Mouse (Mus musculus) embryonic facial prominence, embryonic 15.5 days (tissue): ENCODE measurements around the gene Sdhd. TPM values are rescaled to one million over a fixed set of nuclear protein-coding genes. Genes with fewer than 3 reads are reported as not detected.
"Not testable (repeated sequence)": the region's sequence is repeated elsewhere in the genome, so short reads cannot be mapped to it uniquely, and the experiment has no call there.

ENCODE experiments used
- ATAC-seq: fragments of 200-750 bp; cut with Nextera tagmentation; 2 replicates; pipeline ENCODE4 v1.8.0; 2017; ENCODE audit warnings: low read depth, moderate TSS enrichment; ENCODE audit not compliant: insufficient number of reproducible peaks, low FRiP score, low TSS enrichment
- H3K27ac ChIP-seq: fragments of 300-500 bp; sonication (generic); replicated peaks from 2 replicates; pipeline ENCODE4 v1.5.1; 2015; ENCODE audit warnings: mild to moderate bottlenecking, inconsistent platforms
- H3K27me3 ChIP-seq: fragments of 300-500 bp; sonication (generic); 2 replicates; pipeline ENCODE4 v1.6.1; 2015; ENCODE audit warnings: inconsistent platforms
- H3K36me3 ChIP-seq: fragments of 300-500 bp; sonication (generic); 2 replicates; pipeline ENCODE4 v1.6.1; 2015; ENCODE audit warnings: mild to moderate bottlenecking, inconsistent platforms
- H3K4me1 ChIP-seq: fragments of 300-500 bp; sonication (generic); 2 replicates; pipeline ENCODE4 v1.6.1; 2015; ENCODE audit warnings: inconsistent platforms
- H3K4me2 ChIP-seq: fragments of 300-500 bp; sonication (generic); replicated peaks from 2 replicates; pipeline ENCODE4 v1.6.1; 2015; ENCODE audit warnings: mild to moderate bottlenecking, inconsistent platforms
- H3K4me3 ChIP-seq: fragments of 300-500 bp; sonication (generic); replicated peaks from 2 replicates; pipeline ENCODE4 v1.5.1; 2015; ENCODE audit warnings: mild to moderate bottlenecking, inconsistent platforms
- H3K9ac ChIP-seq: fragments of 300-500 bp; sonication (generic); 2 replicates; pipeline ENCODE4 v1.6.1; 2015; ENCODE audit warnings: inconsistent platforms
- H3K9me3 ChIP-seq: fragments of 300-500 bp; sonication (generic); replicated peaks from 2 replicates; pipeline ENCODE4 v1.6.1; 2016; ENCODE audit warnings: inconsistent platforms
- WGBS: fragments of 180-500 bp; shearing (Covaris S2); methylation state at CpG from one replicate; pipeline ENCODE4 v1.1.7; 2015; 5-methylcytosine and 5-hydroxymethylcytosine counted together
- polyA plus RNA-seq: library from polyadenylated mRNA; unstranded; fragments of >200 nt; fragmentation: Nextera tagmentation; extraction: Ambion mirVana; gene quantifications from 2 replicates; pipeline ENCODE4 v1.2.1, GENCODE M21; 2015

The Sdhd gene
- polyA plus RNA-seq, result 249 TPM in 2 replicates

DNA sequence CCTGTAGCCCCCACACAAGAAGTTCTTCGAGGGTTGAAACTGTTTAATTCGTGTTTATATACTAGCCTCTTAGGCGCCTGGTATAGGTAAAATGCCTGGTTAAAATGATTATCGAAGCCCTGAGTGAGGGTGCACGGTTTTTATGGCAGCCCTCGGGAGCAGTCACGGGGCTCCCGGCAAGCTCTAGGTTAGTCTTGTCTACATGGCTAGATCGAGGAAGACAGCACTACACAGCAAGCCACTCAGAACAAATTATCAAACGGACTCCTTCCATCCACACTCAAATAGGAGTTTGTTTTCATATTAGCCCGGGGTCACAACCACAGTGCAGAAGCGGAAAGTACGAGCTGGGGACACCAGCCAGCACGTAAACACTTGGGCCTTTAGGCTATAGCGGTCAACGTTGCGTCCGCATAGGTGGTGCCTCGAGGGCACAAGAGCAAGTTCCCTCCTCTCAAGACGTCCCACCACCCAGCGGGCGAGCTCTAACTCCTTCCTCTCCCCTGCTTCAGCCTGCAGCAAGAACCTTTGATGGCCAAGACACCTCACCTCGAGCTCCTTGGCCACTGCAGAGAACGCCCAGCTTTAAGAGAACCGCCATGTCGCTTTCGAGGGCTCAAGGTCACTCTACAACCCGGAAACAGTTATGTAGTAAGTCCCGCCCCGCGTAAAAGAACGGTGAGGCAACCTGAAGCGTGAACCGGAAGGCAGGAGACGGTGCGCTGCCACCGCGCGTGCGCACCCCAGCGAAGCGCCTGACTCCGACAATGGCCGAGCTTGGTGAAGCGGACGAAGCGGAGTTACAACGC, at the start of gene Sdhd, which contains the start of gene Timm8b:
TSS of gene Sdhd (minus strand) at position 624 of the 809 bp plus-strand sequence.
TSS of gene Timm8b (plus strand) at position 722 of the 809 bp plus-strand sequence.
- peak; percentile 98 for ATAC-seq
- Histone ChIP-seq H3K36me3 (peaks cover 39% of the 10 kb centered on the region), H3K9ac (peak within 1 kb of the TSS; percentile 73), H3K9me3 (no peaks in the 10 kb centered on the region), H3K4me2 (peak within 1 kb of the TSS; percentile 80), H3K4me3 (peak within 1 kb of the TSS; percentile 72), H3K27ac (peak within 1 kb of the TSS; percentile 85), H3K4me1 (peaks cover 25% of the 10 kb centered on the region), H3K27me3 (no peaks in the 10 kb centered on the region)
- under 1% methylated on average over 48 of the region's 48 CpGs for WGBS

DNA sequence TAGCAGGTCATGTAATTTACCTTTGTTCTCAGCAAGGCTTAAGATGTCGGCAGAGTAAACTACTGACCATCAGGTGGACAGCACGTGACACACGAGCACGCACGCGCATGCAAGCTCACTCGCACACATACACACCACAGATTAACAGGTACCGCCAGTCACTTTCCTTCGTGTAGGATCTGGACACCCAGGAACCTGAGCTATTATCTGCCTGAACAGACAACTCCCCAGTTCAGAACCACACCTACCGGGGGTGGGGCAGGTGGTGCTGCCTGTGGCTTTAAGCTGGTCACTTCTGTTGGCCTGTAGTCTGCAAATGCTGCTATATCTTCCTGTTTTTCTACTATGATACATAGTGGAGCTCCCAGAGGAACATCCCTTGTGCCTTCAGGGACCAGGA, 46.9 kb upstream of the Sdhd start:
- no peaks in the 10 kb centered on the region for H3K4me1 ChIP-seq
- ATAC-seq, result no peak
- 96% methylated on average over 10 of the region's 10 CpGs for WGBS
- no peak overlapping the region for H3K9ac ChIP-seq
- no peaks in the 10 kb centered on the region for H3K27me3 ChIP-seq
- H3K9me3 ChIP-seq, result no peaks in the 10 kb centered on the region
- no peak overlapping the region for H3K4me3 ChIP-seq
- no peak overlapping the region for H3K27ac ChIP-seq
- H3K36me3 ChIP-seq, result peaks cover 88% of the 10 kb centered on the region
- H3K4me2 ChIP-seq, result no peak overlapping the region

DNA sequence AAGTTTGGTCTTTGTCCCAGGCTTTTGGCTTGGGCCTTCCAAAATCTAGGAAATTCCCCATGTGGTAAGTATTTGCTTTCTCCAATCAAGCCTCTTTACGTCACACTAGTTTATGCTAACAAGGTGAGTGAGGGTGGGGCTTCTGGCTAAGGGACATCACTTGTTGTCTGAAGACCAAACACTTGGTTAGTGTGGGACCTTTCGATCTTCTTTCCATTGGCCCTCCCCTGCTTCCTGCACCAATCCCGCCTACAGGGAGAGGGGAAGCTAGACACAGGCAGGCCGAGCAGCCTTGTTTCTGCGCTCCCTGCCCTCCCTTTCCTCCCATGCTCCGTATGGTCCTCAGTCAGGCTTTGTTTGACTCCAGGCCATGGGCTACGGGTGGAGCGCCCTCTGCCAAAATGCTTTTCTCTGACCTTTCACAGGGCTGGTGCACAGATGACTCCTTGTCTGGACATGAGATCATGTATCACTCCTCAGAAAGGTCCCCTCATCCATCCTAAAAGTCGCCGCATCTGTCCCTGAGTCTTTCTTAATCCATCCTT, 43.3 kb upstream of the Sdhd start:
- Histone ChIP-seq H3K9me3 (no peaks in the 10 kb centered on the region), H3K4me2 (no peak overlapping the region), H3K4me3 (no peak overlapping the region), H3K27me3 (no peaks in the 10 kb centered on the region), H3K9ac (no peak overlapping the region), H3K4me1 (no peaks in the 10 kb centered on the region), H3K27ac (no peak overlapping the region), H3K36me3 (peaks cover 90% of the 10 kb centered on the region)
- no peak for ATAC-seq
- WGBS, result 70% methylated on average over 10 of the region's 10 CpGs

DNA sequence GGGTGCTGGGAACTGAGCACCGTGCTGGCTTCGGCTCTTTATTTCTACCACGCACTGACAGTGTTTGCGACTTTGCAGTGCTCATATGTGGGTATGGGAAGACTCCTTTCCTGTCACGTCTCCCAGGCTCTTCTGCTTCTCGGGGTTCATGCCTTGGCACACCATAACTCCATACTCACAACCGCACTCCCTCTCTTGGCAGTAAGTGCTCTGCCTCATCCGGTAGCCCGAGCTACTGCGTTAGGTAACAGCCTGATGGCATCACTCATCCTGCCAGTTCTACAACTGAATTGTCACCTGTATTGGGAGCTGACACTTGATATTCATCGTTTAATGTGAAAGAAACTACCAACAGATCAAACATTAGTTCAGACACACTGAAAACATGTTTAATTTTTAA, 30.7 kb upstream of the Sdhd start:
- Histone ChIP-seq H3K4me2 (no peak overlapping the region), H3K4me3 (no peak overlapping the region), H3K36me3 (peaks cover 54% of the 10 kb centered on the region), H3K9ac (no peak overlapping the region), H3K27ac (no peak overlapping the region), H3K4me1 (no peaks in the 10 kb centered on the region), H3K9me3 (no peaks in the 10 kb centered on the region), H3K27me3 (no peaks in the 10 kb centered on the region)
- WGBS, result 93% methylated on average over 11 of the region's 11 CpGs
- ATAC-seq, result no peak

DNA sequence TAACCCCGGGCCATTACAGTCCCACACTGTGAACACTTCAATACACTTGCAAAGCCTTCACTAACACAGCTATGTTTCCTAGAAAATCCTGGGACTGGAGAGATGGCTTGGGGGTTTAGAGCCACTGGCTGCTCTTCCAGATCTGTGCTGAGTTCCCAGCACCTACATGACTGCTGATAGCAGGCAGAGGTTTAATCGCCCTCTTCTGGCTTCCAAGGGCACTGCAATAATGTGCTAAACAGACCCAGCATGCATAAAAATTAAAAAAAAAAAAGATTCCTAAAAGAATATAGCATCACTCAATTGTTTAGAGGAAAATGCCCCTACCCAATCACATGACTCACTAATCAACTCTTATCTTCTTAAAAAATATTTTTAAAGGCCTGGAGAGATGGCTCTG, 29.4 kb upstream of the Sdhd start:
- H3K36me3 ChIP-seq, result peaks cover 43% of the 10 kb centered on the region
- H3K9ac ChIP-seq, result no peak overlapping the region
- H3K4me3 ChIP-seq, result no peak overlapping the region
- no peaks in the 10 kb centered on the region for H3K9me3 ChIP-seq
- H3K27me3 ChIP-seq, result no peaks in the 10 kb centered on the region
- H3K27ac ChIP-seq, result no peak overlapping the region
- no peak overlapping the region for H3K4me2 ChIP-seq
- ATAC-seq, result no peak
- no peaks in the 10 kb centered on the region for H3K4me1 ChIP-seq
- WGBS, result 55% methylated on average over 2 of the region's 2 CpGs

DNA sequence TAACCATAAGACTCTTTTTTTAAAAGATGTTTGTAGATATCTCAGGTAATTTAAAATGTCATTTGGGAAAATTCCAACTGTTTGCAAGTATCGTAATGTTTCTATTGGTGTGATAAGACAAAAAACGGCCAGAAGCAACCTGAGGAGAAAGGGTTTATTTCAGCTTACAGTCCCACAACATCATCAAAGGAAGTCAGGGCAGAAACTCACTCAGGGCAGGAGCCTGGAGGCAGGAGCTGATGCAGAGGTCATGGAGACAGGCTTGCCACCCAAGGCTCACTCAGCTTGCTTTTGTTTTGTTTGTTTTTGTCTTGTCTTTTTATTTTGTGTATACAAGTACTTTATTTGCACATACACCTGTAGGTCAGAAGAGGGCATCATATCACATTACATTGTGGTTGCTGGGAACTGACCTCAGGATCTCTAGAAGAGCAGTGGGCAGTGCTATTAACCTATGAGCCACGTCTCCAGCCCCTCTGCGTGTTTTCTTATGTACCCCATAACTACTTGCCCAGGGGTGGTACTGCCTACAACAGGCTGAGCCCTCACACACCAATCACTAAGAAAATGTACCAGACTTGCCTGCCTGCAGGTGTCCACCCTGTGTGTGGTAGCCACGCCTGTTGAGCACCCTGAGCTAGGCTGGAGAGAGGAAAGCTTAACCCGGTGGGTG, 28.5 kb upstream of the Sdhd start:
- H3K4me3 ChIP-seq, result no peak overlapping the region
- ATAC-seq, result no peak
- no peaks in the 10 kb centered on the region for H3K27me3 ChIP-seq
- H3K27ac ChIP-seq, result no peak overlapping the region
- no peaks in the 10 kb centered on the region for H3K9me3 ChIP-seq
- no peak overlapping the region for H3K9ac ChIP-seq
- H3K4me1 ChIP-seq, result no peaks in the 10 kb centered on the region
- WGBS, result 84% methylated on average over 6 of the region's 6 CpGs
- peaks cover 37% of the 10 kb centered on the region for H3K36me3 ChIP-seq
- no peak overlapping the region for H3K4me2 ChIP-seq

DNA sequence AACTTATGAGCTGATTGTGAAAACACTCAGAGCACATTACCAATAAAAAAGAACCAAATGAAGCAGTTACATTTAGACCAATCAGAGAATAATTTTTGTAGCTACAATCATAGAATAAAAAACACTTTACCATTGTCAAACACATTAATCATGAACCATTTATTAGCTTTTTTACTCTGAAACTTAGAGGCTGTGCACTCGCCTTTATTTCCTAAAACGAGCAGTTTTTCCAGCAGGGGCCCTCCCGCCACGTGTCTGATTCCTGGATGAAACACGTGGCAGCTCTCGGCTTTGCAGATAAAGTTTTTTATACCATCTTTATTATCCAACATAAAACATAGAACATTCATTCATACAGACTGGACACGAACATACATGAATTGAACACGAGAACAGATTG, 27.3 kb upstream of the Sdhd start:
- not testable (repeated sequence) for H3K27me3 ChIP-seq, ATAC-seq, H3K9me3 ChIP-seq, H3K4me2 ChIP-seq, H3K9ac ChIP-seq, H3K27ac ChIP-seq, H3K4me1 ChIP-seq, H3K4me3 ChIP-seq
- peaks cover 28% of the 10 kb centered on the region for H3K36me3 ChIP-seq
- 87% methylated on average over 6 of the region's 8 CpGs for whole genome bisulfite sequencing

DNA sequence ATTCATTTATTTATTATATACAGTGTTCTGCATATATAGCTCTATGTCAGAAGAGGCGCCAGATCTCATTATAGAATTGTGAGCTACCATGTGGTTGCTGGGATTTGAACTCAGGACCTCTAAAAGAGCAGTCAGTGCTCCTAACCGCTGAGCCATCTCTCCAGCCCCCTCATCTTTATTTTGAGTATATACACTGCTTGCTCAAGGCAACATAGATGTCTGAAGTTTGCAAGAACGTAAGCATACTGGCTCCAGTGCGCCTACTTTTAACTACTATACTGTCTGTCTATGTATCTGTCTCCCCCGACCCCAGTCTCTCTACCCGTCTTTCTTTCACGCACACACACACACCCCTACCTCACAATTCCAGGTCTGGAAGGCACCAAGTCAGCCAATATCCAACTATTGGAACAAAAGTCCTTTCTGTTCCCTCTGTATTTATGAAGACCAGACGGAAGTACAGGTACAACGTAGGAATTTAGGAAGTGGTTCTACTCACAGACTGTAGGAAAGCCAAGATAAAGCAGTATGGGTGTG, 14.2 kb upstream of the Sdhd start:
- 59% methylated on average over 9 of the region's 9 CpGs for WGBS
- H3K4me3 ChIP-seq, result peak overlapping the region; percentile 79

DNA sequence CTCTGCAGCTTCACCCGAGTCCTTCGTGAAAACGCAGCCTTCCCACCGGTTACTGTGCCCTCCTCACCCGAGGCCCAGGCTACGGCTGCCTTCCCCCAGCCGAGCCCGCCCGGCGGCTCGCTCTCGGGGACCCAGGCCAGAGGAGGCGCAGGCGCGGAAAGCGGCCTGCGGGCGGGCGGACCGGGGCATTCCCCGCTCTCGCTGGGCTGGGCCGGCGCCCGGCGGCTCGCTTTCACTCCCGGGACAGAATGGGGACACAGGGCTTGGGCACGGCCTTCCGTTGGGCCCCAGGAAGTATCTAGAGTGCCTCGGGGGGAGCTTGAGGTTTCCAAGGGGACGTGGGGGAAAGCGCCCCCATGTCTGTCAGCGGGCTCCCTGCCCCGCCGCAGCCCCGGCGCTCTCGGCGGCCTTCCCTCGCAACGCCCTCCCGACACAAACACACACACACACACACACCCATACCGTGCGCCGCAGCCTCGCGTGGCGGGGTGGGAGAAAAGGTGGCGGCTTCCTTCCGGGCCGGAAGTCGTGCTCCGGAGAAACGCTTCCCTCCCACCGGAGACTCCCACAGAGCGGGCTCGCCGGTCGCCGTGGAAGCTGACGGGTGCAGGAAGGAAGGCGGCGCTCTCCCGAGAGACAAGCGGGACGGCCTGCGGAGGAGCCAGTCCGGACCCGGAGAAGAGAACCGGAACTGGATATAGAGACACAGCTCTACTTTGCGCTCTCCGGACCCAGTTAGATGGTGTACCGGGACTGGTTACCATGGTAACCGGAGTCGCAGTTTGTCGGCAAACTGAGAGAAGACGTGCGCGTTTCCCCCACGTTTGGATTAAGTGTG, 13.4 kb upstream of the Sdhd start, which contains the start of the genes Pih1d2 and Nkapd1:
TSS of gene Pih1d2 (plus strand) at position 556 of the 838 bp plus-strand sequence.
TSS of gene Nkapd1 (minus strand) at position 699 of the 838 bp plus-strand sequence.
- Histone ChIP-seq H3K4me3 (peak within 1 kb of the TSS; percentile 79), H3K27me3 (no peaks in the 10 kb centered on the region), H3K9me3 (no peaks in the 10 kb centered on the region), H3K9ac (peak within 1 kb of the TSS; percentile 96), H3K36me3 (peaks cover 27% of the 10 kb centered on the region), H3K4me1 (peaks cover 11% of the 10 kb centered on the region), H3K27ac (peak within 1 kb of the TSS; percentile 97), H3K4me2 (peak within 1 kb of the TSS; percentile 59)
- under 1% methylated on average over 80 of the region's 81 CpGs for WGBS
- peak; percentile 93 for ATAC-seq

More for the DNA sequence above, 14.2 kb upstream of the Sdhd start:
- Histone ChIP-seq H3K36me3 (peaks cover 18% of the 10 kb centered on the region), H3K9ac (no peak overlapping the region), H3K4me2 (peak overlapping the region; percentile 59), H3K9me3 (no peaks in the 10 kb centered on the region), H3K4me1 (peaks cover 11% of the 10 kb centered on the region), H3K27ac (no peak overlapping the region), H3K27me3 (no peaks in the 10 kb centered on the region)
- no peak for ATAC-seq

DNA sequence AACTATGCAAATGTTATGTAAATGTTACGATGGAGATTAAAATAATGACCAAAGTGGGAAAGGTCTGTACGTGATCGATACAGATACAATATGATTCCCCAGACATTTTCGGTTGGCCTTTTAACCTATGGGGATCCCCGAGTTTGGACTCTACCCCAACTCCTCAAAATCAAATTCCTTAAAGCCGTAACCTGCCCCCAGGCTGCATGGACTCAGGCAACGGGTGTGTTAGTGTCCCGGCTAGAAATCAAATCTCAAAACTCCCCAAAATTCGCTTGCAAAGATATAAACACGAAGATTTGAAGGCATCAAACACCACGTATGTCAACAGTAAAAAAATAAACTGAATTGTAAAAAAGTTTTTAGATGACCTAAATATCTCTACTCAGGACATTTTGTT, 12.5 kb upstream of the Sdhd start:
- Histone ChIP-seq H3K4me2 (peak overlapping the region; percentile 59), H3K27me3 (no peaks in the 10 kb centered on the region), H3K36me3 (peaks cover 34% of the 10 kb centered on the region), H3K9me3 (no peaks in the 10 kb centered on the region), H3K27ac (peak overlapping the region; percentile 97; the same call in 1 of the 2 replicates), H3K4me3 (peak overlapping the region; percentile 79), H3K4me1 (peaks cover 11% of the 10 kb centered on the region), H3K9ac (peak overlapping the region; percentile 96)
- 31% methylated on average over 11 of the region's 11 CpGs for WGBS
- no peak for ATAC-seq
